Mouse (Mus musculus) neural tube, embryonic 14.5 days (tissue): Measurements from ENCODE around the gene Sprn. TPM values are rescaled to one million over a fixed set of nuclear protein-coding genes. Genes with fewer than 3 reads are reported as not detected.
A peak's percentile ranks its signal among the peaks of the same experiment; 100 is the strongest.

Experiments used
- ATAC-seq: fragments of 200-750 bp; cut with Nextera tagmentation; 2 replicates; pipeline ENCODE4 v1.8.0; 2017; ENCODE audit warnings: low read depth, mild to moderate bottlenecking, moderate TSS enrichment, moderate library complexity
- H3K27ac ChIP-seq: fragments of 300-500 bp; sonication (generic); 2 replicates; pipeline ENCODE4 v1.5.1; 2014; ENCODE audit warnings: low read depth, mild to moderate bottlenecking, control low read depth, low read length, moderate library complexity, mixed read lengths
- H3K27me3 ChIP-seq: fragments of 300-500 bp; sonication (generic); 2 replicates; pipeline ENCODE4 v1.6.1; 2014; ENCODE audit warnings: low read length; ENCODE audit not compliant: control insufficient read depth, insufficient read depth
- H3K36me3 ChIP-seq: fragments of 300-500 bp; sonication (generic); 2 replicates; pipeline ENCODE4 v1.6.1; 2014; ENCODE audit warnings: low read length, mixed read lengths; ENCODE audit not compliant: control insufficient read depth, insufficient read depth
- H3K4me1 ChIP-seq: fragments of 300-500 bp; sonication (generic); 2 replicates; pipeline ENCODE4 v1.6.1; 2014; ENCODE audit warnings: low read length; ENCODE audit not compliant: control insufficient read depth, insufficient read depth
- H3K4me2 ChIP-seq: fragments of 300-500 bp; sonication (generic); 2 replicates; pipeline ENCODE4 v1.6.1; 2014; ENCODE audit warnings: mild to moderate bottlenecking, low read depth, low read length, control low read depth
- H3K4me3 ChIP-seq: fragments of 300-500 bp; sonication (generic); 2 replicates; pipeline ENCODE4 v1.5.1; 2014; ENCODE audit warnings: low read depth, low read length, control low read depth, mixed read lengths
- H3K9ac ChIP-seq: fragments of 300-500 bp; sonication (generic); replicated peaks from 2 replicates; pipeline ENCODE4 v1.6.1; 2014; ENCODE audit warnings: low read depth, mild to moderate bottlenecking, control low read depth, low read length, mixed read lengths
- H3K9me3 ChIP-seq: fragments of 300-500 bp; sonication (generic); 2 replicates; pipeline ENCODE4 v1.6.1; 2016; ENCODE audit warnings: low read length; ENCODE audit not compliant: control insufficient read depth
- WGBS: fragments of 180-500 bp; shearing (Covaris S2); extraction: QIAGEN DNeasy Blood & Tissue Kit; methylation state at CpG from one replicate; pipeline ENCODE4 v1.1.7; 2014; 5-methylcytosine and 5-hydroxymethylcytosine counted together
- polyA plus RNA-seq: library from polyadenylated mRNA; unstranded; fragments of >200 nt; fragmentation: Nextera tagmentation; extraction: Ambion mirVana; gene quantifications from 2 replicates; pipeline ENCODE4 v1.2.1, GENCODE M21; 2014

The Sprn gene
- 16.2 and 17.3 TPM in 2 replicates for polyA plus RNA-seq

DNA sequence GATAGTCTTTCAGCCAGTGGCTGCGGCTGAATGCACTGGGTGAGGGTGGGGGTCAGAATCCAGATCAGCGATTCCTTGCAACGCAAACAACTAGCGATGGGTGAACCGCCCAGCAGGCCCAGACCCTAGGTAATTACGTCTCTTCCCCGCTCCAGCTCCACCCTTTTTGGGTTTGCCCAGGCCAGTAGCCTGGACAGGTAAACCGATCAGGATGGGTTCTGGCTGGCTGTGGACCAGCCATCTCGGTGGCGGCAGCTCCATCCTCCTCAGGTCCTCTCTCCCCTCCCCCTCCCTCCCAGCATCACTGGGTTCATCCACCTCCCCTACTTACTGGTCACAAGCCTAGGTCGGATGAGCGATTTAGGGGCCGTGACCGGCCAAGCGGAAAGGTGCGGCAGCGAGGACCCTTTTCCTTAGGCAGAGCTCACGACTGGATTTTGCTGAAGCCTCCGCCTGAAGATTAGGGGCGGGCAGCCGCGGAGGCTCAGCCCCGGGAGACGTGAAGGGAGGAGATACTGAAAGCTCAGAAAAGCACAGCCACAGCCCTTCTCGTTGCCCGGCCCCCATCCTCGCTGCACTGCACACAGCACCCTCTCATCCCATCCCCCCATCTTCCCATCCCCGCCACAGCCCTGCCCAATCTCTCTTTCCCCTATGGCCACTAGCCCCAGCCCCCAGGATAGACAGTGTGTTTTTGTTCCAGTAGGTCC is at the start of gene Sprn:
TSS of gene Sprn (minus strand) at position 660 of the 710 bp plus-strand sequence.
- Histone ChIP-seq H3K27me3 (no peaks in the 10 kb centered on the region), H3K4me2 (peak within 1 kb of the TSS; percentile 59), H3K9ac (peak within 1 kb of the TSS; percentile 70), H3K36me3 (no peaks in the 10 kb centered on the region), H3K4me1 (peaks cover 5% of the 10 kb centered on the region; the same call in 1 of the 2 replicates), H3K27ac (peak within 1 kb of the TSS; percentile 53), H3K9me3 (no peaks in the 10 kb centered on the region), H3K4me3 (peak within 1 kb of the TSS; percentile 41)
- WGBS: 3% methylated on average over 28 of the region's 28 CpGs
- peak; percentile 87 for ATAC-seq

DNA sequence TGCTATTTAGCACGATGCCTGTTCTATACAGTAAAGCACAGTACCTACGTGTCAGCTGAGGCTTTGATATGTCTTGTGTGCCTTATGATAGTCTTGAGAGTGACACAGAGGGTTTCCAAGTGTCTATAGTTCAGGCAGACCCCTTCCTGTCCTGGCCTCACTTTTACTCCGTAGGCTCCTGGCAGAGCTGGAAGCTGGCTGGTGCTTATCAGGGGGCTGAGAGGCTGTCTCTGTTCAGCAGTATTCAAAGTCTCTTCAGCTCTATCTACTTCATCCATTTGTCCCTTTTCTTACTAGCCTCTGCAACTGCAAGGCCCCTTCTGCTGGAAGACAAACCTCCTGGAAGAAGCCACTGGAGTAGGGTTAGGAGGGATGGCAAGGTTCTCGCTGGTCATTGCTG is 46.4 kb upstream of the Sprn start:
- Histone ChIP-seq H3K9me3 (no peaks in the 10 kb centered on the region), H3K4me2 (no peak overlapping the region), H3K9ac (no peak overlapping the region), H3K4me3 (no peak overlapping the region), H3K27ac (no peak overlapping the region), H3K27me3 (no peaks in the 10 kb centered on the region), H3K36me3 (no peaks in the 10 kb centered on the region), H3K4me1 (no peaks in the 10 kb centered on the region)
- WGBS: 90% methylated on average over 4 of the region's 4 CpGs
- ATAC-seq: no peak

DNA sequence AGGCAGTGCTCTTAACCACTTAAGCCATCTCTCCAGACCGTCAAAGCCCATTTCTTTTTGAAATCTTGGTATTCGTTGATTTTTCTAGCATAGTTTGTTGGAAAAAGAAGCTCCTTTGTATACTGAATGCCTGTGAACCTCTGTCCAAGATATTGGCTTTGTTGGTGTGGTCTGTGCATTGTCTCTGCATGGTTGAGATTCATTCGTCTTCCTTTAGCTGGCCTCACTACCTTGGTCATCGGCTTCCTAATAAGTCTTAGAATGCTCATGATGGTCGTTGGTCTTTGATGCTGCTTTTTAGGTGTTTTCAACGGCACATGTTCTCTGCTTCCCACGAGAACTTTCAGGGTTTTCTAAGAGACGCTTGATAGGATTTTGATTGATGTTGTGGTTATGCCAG is 41.3 kb upstream of the Sprn start:
- H3K36me3 ChIP-seq: no peaks in the 10 kb centered on the region
- H3K4me3 ChIP-seq: no peak overlapping the region
- H3K27me3 ChIP-seq: no peaks in the 10 kb centered on the region
- H3K27ac ChIP-seq: no peak overlapping the region
- no peak overlapping the region for H3K4me2 ChIP-seq
- H3K9me3 ChIP-seq: no peaks in the 10 kb centered on the region
- 83% methylated on average over 8 of the region's 8 CpGs for WGBS
- no peaks in the 10 kb centered on the region for H3K4me1 ChIP-seq
- no peak overlapping the region for H3K9ac ChIP-seq
- ATAC-seq: no peak

DNA sequence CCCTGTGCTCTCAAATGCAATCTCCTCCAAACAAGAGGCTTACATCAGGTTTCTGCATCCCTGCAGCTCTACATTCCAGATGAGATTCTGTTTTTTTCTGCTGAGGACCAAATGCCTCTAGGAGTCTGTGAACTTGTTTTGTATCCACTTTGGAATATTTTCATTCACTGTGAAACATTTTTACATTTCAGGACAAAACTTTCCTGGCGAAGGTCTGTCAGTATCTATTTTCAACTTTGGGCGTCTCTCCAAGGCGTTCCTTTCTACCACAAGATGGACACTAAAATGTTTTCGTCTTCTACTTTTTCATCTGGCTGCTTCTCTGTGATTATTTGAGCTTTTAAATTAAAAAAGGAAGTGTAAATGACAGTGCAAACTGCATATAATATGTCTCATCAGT is 39.4 kb upstream of the Sprn start:
- no peak for ATAC-seq
- WGBS: 93% methylated on average over 4 of the region's 4 CpGs
- no peaks in the 10 kb centered on the region for H3K4me1 ChIP-seq

DNA sequence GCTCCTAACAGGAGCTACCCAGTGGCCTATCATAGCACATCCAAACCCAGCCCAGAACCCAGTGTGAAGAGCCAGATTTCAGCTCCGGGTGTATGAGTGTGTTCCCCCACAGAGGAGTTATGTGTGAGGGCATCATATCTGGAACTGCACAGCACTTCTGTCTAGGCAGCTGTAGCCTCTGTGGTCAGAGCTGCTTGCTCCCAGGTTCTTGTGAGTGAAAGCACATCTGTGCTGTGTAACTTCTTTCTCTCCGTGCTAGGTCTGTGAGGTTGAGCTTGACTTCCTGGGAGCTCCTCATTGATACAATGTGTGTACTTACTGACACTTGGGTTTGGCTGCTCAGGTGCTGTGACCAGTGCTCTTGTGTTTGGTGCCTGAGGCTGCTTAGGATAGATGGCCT is 38.2 kb upstream of the Sprn start:
- H3K4me1 ChIP-seq: no peaks in the 10 kb centered on the region
- H3K27ac ChIP-seq: no peak overlapping the region
- H3K36me3 ChIP-seq: no peaks in the 10 kb centered on the region
- no peaks in the 10 kb centered on the region for H3K9me3 ChIP-seq
- no peak for ATAC-seq
- no peak overlapping the region for H3K9ac ChIP-seq
- WGBS: 92% methylated on average over 2 of the region's 2 CpGs
- no peak overlapping the region for H3K4me3 ChIP-seq
- H3K4me2 ChIP-seq: no peak overlapping the region
- no peaks in the 10 kb centered on the region for H3K27me3 ChIP-seq

More for the DNA sequence above, 39.4 kb upstream of the Sprn start:
- Histone ChIP-seq H3K9me3 (no peaks in the 10 kb centered on the region), H3K4me2 (no peak overlapping the region), H3K27me3 (no peaks in the 10 kb centered on the region), H3K9ac (no peak overlapping the region), H3K4me3 (no peak overlapping the region), H3K36me3 (no peaks in the 10 kb centered on the region), H3K27ac (no peak overlapping the region)

DNA sequence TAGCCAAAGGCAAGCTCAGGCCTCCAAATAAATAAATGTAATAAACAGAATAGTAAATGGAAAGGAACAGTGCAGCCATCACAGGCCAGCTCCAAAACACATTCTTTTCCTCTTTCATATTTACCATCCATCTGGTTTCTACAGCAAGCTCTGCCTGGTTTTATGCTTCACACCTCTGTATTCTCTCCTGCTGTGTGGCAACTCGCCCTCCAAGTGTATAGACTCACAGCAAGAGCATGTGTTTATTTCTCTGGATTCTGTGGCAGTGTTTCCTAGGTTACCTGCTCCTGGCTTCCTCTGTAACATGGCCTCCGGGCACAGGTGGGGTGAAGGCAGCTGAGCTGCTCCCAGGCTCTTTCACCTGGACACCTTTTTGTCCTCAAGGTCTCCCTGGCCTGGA is 37.8 kb upstream of the Sprn start:
- Histone ChIP-seq H3K36me3 (no peaks in the 10 kb centered on the region), H3K9ac (no peak overlapping the region), H3K4me1 (no peaks in the 10 kb centered on the region), H3K9me3 (no peaks in the 10 kb centered on the region), H3K27me3 (no peaks in the 10 kb centered on the region), H3K4me3 (no peak overlapping the region), H3K27ac (no peak overlapping the region), H3K4me2 (no peak overlapping the region)
- 61% methylated on average over 2 of the region's 2 CpGs for WGBS
- no peak for ATAC-seq

DNA sequence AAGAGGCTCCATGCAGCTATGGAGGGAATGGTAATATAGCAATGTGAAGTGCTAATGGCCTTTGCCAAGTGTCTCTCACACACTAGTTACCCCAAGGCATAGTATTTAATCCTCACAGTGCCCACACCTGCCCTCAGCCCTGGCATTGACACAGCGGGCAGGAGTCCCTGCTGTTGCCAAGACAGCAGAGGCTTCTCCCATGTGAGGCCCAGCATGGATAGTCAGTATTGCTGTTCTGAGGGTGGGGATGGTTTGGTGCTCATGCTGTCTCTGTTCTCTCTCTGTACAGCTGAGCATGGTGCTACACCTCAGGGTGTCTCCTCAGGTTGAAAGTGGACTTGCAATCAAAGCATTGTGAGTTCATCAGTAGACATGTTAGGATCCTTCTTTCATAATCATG is 35.8 kb upstream of the Sprn start:
- 87% methylated on average over 1 of the region's 1 CpGs for WGBS
- H3K9me3 ChIP-seq: no peaks in the 10 kb centered on the region
- no peak overlapping the region for H3K4me2 ChIP-seq
- H3K4me1 ChIP-seq: no peaks in the 10 kb centered on the region
- H3K36me3 ChIP-seq: no peaks in the 10 kb centered on the region
- no peak overlapping the region for H3K4me3 ChIP-seq
- no peak overlapping the region for H3K9ac ChIP-seq
- no peak for ATAC-seq
- no peak overlapping the region for H3K27ac ChIP-seq
- H3K27me3 ChIP-seq: no peaks in the 10 kb centered on the region

DNA sequence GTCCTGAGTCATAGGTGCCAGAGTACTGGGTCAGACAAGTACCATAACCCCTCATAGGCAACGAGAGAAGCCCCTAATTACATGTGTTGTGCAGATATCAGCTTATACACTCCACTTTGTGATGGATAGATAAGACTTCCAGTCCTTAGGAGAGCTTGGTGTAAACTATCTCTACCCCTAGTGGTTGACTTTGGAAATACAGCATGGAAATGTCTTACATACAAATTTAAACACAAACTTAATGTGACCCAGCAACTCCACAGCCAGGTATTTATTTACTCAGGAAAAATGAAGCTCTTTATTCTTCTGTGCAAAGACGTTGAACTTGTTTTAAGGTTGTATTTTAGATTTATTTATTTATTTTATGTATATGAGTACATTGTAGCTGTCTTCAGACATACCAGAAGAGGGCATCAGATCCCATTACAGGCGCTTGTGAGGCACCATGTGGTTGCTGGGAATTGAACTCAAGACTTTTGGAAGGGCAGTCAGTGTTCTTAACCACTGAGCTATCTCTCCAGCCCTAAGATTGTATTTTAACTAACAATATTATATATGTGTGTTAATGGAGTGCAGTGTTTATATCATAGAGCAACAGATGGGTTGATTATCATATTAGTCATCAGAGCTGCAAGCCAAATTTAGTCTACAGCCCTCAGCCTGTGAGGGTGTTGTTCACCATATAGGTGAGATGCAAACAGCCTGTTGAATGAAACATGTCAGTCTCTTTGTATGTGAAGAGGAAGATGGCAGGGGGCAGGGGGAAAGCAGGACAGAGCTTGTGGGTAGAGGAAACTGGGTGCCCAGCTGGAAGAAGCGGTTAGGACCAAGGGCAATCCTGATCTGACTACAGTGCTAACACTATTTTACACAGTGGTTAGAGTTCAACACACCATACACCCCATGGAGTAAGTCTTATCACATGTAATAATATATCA is 34.0 kb upstream of the Sprn start:
- Histone ChIP-seq H3K9ac (no peak overlapping the region), H3K9me3 (no peaks in the 10 kb centered on the region), H3K27me3 (no peaks in the 10 kb centered on the region), H3K4me3 (no peak overlapping the region), H3K27ac (no peak overlapping the region), H3K36me3 (no peaks in the 10 kb centered on the region), H3K4me2 (no peak overlapping the region), H3K4me1 (no peaks in the 10 kb centered on the region)
- WGBS: 67% methylated on average over 4 of the region's 4 CpGs
- ATAC-seq: no peak
